Mouse (Mus musculus): Measurements from ENCODE around the gene Kcnk13.

DNA sequence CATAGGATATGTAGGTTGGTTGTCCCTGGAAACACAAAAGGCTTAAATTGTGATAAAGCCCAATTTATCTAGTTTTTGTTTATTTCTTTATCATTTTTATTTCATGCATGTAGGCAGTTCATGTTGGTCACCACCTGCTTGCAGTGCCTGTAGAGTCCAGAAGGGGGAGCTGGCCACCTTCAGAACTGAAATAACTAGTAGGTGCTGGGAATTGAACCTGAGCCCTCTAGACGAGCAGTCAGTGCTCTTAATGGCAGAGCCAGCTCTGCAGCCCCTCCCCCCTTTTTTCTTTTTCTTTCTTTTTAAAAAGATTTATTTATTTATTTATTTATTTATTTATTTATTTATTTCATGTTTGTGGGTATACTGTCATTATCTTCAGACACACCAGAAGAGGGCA is 9.4 kb downstream of the Kcnk13 start:
- TF ChIP-seq POLR2A (IDR thresholded peaks at IDR 0.05; ENCODE audit: borderline replicate concordance, extremely low read depth, low read depth, low read length) (no peak), CTCF (IDR thresholded peaks at IDR 0.05; ENCODE audit: insufficient read depth, low read length) (no peak)
